Mouse (Mus musculus) kidney, embryonic 15.5 days (tissue): ENCODE results near the gene Grin2d. TPM values are rescaled to one million over a fixed set of nuclear protein-coding genes. Genes with fewer than 3 reads are reported as not detected.
"Not testable (repeated sequence)": the region's sequence is repeated elsewhere in the genome, so short reads cannot be mapped to it uniquely, and the experiment has no call there.

Experiments used
- ATAC-seq: fragments of 200-750 bp; cut with Nextera tagmentation; replicated peaks from 2 replicates; pipeline ENCODE4 v1.8.0; 2017; ENCODE audit warnings: moderate TSS enrichment; ENCODE audit not compliant: low FRiP score
- H3K27ac ChIP-seq: fragments of 300-500 bp; sonication (generic); 2 replicates; pipeline ENCODE4 v1.5.1; 2015; ENCODE audit warnings: mild to moderate bottlenecking, inconsistent platforms
- H3K27me3 ChIP-seq: fragments of 300-500 bp; sonication (generic); 2 replicates; pipeline ENCODE4 v1.6.1; 2015; ENCODE audit warnings: inconsistent platforms
- H3K36me3 ChIP-seq: fragments of 300-500 bp; sonication (generic); 2 replicates; pipeline ENCODE4 v1.6.1; 2015; ENCODE audit warnings: inconsistent platforms
- H3K4me1 ChIP-seq: fragments of 300-500 bp; sonication (generic); 2 replicates; pipeline ENCODE4 v1.6.1; 2015; ENCODE audit warnings: inconsistent platforms
- H3K4me2 ChIP-seq: fragments of 300-500 bp; sonication (generic); 2 replicates; pipeline ENCODE4 v1.6.1; 2015; ENCODE audit warnings: moderate library complexity, mild to moderate bottlenecking, inconsistent platforms
- H3K4me3 ChIP-seq: fragments of 300-500 bp; sonication (generic); replicated peaks from 2 replicates; pipeline ENCODE4 v1.5.1; 2015; ENCODE audit warnings: mild to moderate bottlenecking, inconsistent platforms
- H3K9ac ChIP-seq: fragments of 300-500 bp; sonication (generic); 2 replicates; pipeline ENCODE4 v1.6.1; 2015; ENCODE audit warnings: mild to moderate bottlenecking, inconsistent platforms
- H3K9me3 ChIP-seq: fragments of 300-500 bp; sonication (generic); replicated peaks from 2 replicates; pipeline ENCODE4 v1.6.1; 2016; ENCODE audit warnings: inconsistent platforms
- WGBS: fragments of 180-500 bp; shearing (Covaris S2); methylation state at CpG from one replicate; pipeline ENCODE4 v1.1.7; 2015; ENCODE audit warnings: mixed read lengths; 5-methylcytosine and 5-hydroxymethylcytosine counted together
- polyA plus RNA-seq: library from polyadenylated mRNA; unstranded; fragments of >200 nt; fragmentation: Nextera tagmentation; extraction: Ambion mirVana; gene quantifications from 2 replicates; pipeline ENCODE4 v1.2.1, GENCODE M21; 2015

Grin2d gene
- polyA plus RNA-seq, result 0.42 and 0.47 TPM in 2 replicates

DNA sequence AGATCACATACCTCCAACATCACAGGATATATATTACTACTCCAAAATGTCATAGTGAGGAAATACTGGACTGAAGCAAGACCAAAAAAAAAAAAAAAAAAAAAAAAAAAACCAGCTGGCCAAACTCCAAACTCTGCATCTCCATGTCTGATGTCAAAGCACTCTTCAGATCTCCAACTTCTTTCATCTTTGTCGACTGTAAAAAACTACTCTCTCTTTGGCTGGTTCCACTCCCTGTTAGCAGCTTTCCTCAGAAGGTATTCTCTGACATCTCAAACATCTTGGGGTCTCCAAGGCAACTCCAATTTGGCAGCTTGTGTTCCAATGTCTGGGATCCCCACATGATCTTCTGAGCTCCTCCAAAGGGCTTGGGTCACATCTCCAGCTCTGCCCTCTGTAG is at the start of gene Grin2d:
Gene Grin2d (minus strand): TSS at position 101 of the 400 bp plus-strand sequence.
- ATAC-seq, H3K4me3 ChIP-seq, H3K9me3 ChIP-seq, H3K4me2 ChIP-seq, H3K27ac ChIP-seq, H3K27me3 ChIP-seq, H3K9ac ChIP-seq: not testable (repeated sequence)
- H3K36me3 ChIP-seq, result peaks cover 94% of the 10 kb centered on the region
- 90% methylated on average over 1 of the region's 1 CpGs for WGBS
- peaks cover 22% of the 10 kb centered on the region for H3K4me1 ChIP-seq

DNA sequence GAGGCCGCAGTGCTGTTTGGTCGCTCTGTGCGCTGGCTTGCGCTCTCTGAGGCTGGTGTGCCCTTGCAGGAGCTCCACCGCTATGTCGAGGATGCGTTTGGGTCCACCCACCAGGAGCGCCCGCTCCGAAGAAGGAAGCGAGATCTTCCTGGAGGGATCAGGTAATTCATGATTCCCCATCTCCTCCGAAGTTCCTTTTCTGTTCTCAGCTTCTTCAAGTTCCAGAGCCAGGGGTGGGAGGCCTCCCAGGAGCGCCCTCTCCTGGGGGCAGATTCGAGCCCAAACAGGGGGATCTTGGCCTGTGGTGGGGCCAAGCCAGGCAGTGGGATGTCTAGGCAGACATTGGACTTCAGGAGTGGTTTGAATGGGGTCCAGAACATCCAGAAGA is 46.2 kb upstream of the Grin2d start:
- Histone ChIP-seq H3K4me1 (peaks cover 58% of the 10 kb centered on the region), H3K9ac (peak overlapping the region; percentile 40), H3K9me3 (no peaks in the 10 kb centered on the region), H3K4me3 (peak overlapping the region; percentile 50), H3K27ac (peak overlapping the region; percentile 98), H3K27me3 (no peaks in the 10 kb centered on the region), H3K4me2 (peak overlapping the region; percentile 73), H3K36me3 (no peaks in the 10 kb centered on the region)
- 10% methylated on average over 14 of the region's 14 CpGs for WGBS
- no peak; the same call in 1 of the 2 replicates for ATAC-seq

DNA sequence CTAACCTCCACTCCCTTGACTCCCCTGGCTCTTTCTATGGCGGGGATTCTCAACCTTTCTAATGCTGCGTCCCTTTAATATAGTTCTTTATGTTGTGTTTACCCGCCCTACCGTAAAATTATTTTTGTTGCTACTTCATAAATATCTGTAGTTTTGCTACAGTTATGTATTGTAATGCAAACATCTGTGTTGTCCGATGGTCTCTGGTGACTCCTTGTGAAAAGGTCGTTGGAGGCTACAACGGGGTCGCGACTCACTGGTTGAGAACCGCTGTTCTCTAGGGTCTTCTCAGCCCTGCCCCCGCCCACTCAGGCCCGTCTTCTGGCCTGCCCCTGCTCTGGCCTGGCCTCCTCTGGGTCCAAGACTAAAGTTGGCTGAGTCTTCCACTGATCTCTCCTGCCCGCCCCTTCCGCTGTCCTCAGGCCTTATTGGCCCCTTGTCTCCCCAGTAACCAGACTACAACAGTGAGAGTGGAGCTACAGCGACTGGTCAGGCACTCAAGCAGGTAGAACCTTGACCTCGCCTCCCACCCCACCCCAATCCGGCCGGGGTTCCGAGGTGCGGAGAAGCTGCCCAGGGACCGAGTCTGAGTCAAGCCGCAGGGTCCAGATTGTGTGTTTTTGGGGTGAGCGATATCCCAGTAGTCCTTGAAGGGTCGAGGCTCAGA is 45.7 kb upstream of the Grin2d start, which contains the start of gene Ccdc114:
Gene Ccdc114 (plus strand): TSS at position 311 of the 667 bp plus-strand sequence.
- peak within 1 kb of the TSS; percentile 98 for H3K27ac ChIP-seq
- peak; percentile 85 for ATAC-seq
- H3K4me3 ChIP-seq, result peak within 1 kb of the TSS; percentile 50
- peaks cover 58% of the 10 kb centered on the region for H3K4me1 ChIP-seq
- no peaks in the 10 kb centered on the region for H3K9me3 ChIP-seq
- H3K9ac ChIP-seq, result peak within 1 kb of the TSS; percentile 40
- H3K4me2 ChIP-seq, result peak within 1 kb of the TSS; percentile 73
- H3K27me3 ChIP-seq, result no peaks in the 10 kb centered on the region
- H3K36me3 ChIP-seq, result no peaks in the 10 kb centered on the region
- 3% methylated on average over 24 of the region's 24 CpGs for WGBS

DNA sequence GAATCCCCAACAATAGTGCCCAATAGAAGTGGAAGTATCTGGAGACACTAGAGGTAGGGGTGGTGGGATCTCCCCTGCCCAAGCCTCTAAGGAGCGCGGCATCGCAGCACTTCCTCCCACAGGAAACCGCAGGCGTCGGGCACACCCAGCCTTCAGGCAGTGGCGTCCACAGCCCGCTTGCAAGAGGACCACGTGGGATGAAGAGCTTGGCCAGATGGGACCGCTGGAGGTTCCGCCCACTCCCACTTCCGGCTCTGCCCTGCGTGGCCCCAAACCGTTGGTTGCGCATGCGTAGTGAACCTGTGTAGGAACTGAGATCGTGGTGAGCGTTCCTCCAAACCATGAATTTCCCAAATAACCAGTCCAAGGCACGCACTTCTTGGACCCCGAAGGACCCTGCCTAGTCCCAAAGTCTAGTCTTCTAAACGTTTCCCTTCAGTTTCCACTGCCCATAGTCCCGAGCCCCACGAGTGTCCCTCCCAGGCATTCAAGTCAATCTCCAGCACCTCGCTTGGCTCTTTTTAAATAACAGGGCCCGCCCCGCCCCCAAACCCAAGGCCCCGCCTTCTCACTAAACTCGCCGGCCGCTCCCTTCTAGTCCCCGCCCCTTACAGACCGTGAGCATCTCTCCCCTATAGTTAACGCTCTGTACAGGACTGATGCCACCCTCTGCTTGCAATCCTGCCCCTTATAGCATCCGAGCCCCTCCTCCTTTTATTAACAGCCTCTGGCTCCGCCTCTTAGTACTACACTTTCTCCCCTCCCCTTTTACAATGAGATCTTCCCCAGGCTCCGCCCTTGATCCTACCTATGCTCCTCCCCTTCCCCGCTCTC is 45.0 kb upstream of the Grin2d start:
- Histone ChIP-seq H3K9ac (peak overlapping the region; percentile 26), H3K4me3 (peak overlapping the region; percentile 50), H3K4me2 (peak overlapping the region; percentile 73), H3K27ac (peak overlapping the region; percentile 98), H3K36me3 (no peaks in the 10 kb centered on the region), H3K4me1 (peaks cover 59% of the 10 kb centered on the region), H3K9me3 (no peaks in the 10 kb centered on the region), H3K27me3 (no peaks in the 10 kb centered on the region)
- WGBS, result under 1% methylated on average over 37 of the region's 37 CpGs
- ATAC-seq, result peak; percentile 93

DNA sequence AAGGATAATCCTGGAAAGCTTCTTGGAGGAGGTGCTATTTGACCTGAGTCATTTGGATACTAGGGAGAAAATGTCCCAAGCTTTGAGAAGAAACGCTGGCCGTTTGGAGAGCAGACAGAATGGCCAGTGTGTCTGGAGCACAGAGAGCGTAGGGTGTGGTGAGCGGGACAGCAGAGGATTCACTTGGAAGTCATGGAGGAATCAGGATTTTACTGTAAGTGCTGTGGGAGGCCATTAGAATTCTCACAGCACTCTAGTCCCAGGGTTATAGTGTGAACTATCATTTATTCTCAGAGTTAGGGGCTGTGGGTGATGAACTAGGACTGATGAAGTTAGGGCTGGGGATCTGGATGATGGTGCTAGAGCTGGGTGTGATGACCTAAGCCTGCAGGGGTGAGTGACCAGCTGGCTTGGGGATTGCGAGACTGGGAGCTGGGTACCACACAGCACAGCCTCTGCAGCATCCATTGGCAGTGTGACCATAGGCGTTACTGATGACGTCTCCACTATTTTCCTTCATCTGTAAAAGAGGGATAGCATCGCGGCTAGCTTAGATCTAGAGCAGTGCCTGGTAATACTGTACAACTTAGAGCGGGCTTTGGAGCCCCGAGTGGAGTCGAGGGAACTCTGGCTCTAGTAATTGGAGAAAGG is 43.9 kb upstream of the Grin2d start:
- Histone ChIP-seq H3K27ac (peak overlapping the region; percentile 98), H3K4me3 (0 out of 2 replicates have a peak overlapping the region, but pooled peaks have one; percentile 50), H3K4me1 (peaks cover 69% of the 10 kb centered on the region), H3K9ac (no peak overlapping the region; the same call in 1 of the 2 replicates), H3K27me3 (no peaks in the 10 kb centered on the region), H3K4me2 (peak overlapping the region; percentile 73; the same call in 1 of the 2 replicates), H3K36me3 (no peaks in the 10 kb centered on the region), H3K9me3 (no peaks in the 10 kb centered on the region)
- ATAC-seq, result no peak
- 78% methylated on average over 12 of the region's 12 CpGs for WGBS

DNA sequence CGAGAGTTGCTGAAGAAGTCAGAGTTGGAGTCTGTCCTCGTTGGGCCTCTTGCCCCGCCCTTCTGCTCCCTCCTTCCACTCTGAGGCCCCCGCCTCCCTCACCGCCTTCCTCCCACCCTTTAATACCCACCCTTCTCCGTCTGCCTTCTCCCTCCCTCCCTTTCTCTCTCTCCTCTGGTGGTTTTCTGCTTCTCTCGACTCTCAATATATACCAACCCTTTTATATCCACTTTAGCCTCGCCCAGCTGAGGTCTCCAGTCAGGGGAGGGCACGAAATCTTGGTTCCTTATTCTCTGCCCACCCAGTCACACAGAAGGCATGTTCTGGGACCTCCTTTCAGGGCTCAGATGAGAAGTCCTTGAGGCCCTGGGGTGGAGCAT is 43.1 kb upstream of the Grin2d start, which contains the start of gene Emp3:
Gene Emp3 (minus strand): TSS at position 163 of the 380 bp plus-strand sequence.
- H3K4me2 ChIP-seq, result peak within 1 kb of the TSS; percentile 73
- peaks cover 77% of the 10 kb centered on the region for H3K4me1 ChIP-seq
- H3K27me3 ChIP-seq, result no peaks in the 10 kb centered on the region
- 17% methylated on average over 9 of the region's 9 CpGs for WGBS
- no peaks in the 10 kb centered on the region for H3K9me3 ChIP-seq
- H3K4me3 ChIP-seq, result peak within 1 kb of the TSS; percentile 50
- ATAC-seq, result no peak
- H3K27ac ChIP-seq, result peak within 1 kb of the TSS; percentile 98
- no peaks in the 10 kb centered on the region for H3K36me3 ChIP-seq
- peak within 1 kb of the TSS; percentile 43 for H3K9ac ChIP-seq

DNA sequence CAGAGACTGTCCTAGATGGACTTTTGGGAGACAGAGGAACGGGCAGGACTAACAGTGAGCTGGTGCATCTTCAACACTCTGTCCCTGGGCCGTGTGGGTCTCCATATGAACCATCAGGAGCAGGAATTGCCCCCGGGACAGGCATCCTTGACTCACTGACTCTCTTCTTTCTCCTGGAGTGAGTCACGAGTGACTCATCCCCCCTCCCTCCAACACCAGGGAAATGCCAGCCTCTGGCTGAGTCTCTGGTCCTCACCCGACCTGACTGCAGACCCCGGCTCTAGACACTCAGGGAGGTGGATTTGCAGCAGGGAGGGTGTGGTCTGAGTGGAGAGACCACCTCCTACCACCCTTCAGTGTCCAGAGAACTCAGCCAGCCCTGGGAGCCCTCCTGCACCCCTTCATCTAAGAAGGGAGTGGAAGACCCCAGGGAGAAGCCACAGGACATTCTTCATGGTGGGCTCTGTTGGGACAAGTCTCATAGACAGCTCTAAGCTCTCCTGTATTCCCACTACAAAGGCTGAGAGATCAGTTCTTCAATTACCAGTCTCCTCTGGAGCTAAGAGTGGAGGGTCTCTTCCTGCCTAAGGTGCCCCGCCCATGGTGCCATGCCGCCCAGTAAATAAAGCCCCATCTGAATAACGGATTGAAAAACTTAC is 42.5 kb upstream of the Grin2d start:
- Histone ChIP-seq H3K9ac (peak overlapping the region; percentile 43), H3K36me3 (no peaks in the 10 kb centered on the region), H3K9me3 (no peaks in the 10 kb centered on the region), H3K4me1 (peaks cover 83% of the 10 kb centered on the region), H3K27ac (peak overlapping the region; percentile 98), H3K4me2 (peak overlapping the region; percentile 57), H3K4me3 (peak overlapping the region; percentile 47), H3K27me3 (no peaks in the 10 kb centered on the region)
- 23% methylated on average over 9 of the region's 9 CpGs for WGBS
- no peak for ATAC-seq

DNA sequence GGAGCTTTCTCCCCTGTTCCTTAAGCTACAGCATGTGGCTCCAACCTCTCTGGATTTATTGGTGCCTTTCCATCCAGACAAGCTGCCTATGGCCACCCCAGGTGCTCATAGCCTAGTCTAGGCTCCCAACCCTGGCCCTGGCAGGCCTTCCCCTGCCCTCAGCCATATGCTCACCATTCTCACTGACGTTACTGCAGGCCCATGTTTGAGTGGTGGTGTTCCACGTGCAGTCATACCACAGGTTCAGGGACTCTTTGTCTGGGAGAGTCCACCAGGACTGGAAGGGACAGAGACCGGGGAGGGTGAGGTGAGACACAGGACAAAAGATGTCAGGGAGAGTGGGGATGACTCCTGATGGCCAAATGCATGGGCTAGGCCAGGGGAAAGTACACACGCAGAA is 41.6 kb upstream of the Grin2d start:
- H3K4me1 ChIP-seq, result peaks cover 89% of the 10 kb centered on the region
- H3K36me3 ChIP-seq, result no peaks in the 10 kb centered on the region
- peak overlapping the region; percentile 98 for H3K27ac ChIP-seq
- H3K4me3 ChIP-seq, result peak overlapping the region; percentile 47
- peak overlapping the region; percentile 57 for H3K4me2 ChIP-seq
- no peak for ATAC-seq
- WGBS, result 66% methylated on average over 4 of the region's 4 CpGs
- peak overlapping the region; percentile 43 for H3K9ac ChIP-seq
- no peaks in the 10 kb centered on the region for H3K9me3 ChIP-seq
- no peaks in the 10 kb centered on the region for H3K27me3 ChIP-seq

DNA sequence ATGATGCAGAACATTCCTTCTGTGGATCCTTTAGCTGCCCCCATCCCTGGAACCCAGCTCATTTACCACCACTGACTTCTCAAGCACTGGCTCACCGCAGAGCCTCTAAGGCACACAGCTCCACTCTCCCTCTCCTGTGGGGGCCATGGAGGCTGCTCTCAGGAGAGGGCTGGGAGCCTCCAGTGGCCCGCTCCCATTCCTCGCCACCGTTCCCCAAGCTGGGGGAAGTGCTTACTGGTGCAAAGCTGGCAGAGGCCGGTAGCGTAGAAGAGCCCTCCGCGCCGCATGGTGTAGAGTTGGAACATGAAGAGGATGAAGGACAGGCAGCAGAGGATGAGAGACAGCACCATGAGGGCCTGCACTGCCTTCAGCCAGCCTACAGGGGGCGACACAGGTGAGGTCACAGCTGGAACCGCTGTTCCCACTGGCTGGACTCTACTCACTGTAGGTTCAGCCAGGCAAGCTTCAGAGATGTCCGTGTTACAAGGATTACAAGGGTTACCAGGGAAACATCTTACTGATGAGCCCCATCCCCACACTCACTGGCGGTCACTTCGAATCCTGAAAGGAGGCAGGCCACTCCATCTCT is 41.0 kb upstream of the Grin2d start:
- H3K4me2 ChIP-seq, result peak overlapping the region; percentile 57
- no peaks in the 10 kb centered on the region for H3K27me3 ChIP-seq
- H3K9me3 ChIP-seq, result no peaks in the 10 kb centered on the region
- peaks cover 86% of the 10 kb centered on the region for H3K4me1 ChIP-seq
- H3K27ac ChIP-seq, result peak overlapping the region; percentile 98
- no peaks in the 10 kb centered on the region for H3K36me3 ChIP-seq
- H3K9ac ChIP-seq, result no peak overlapping the region
- no peak for ATAC-seq
- WGBS, result 70% methylated on average over 14 of the region's 14 CpGs
- H3K4me3 ChIP-seq, result peak overlapping the region; percentile 47

DNA sequence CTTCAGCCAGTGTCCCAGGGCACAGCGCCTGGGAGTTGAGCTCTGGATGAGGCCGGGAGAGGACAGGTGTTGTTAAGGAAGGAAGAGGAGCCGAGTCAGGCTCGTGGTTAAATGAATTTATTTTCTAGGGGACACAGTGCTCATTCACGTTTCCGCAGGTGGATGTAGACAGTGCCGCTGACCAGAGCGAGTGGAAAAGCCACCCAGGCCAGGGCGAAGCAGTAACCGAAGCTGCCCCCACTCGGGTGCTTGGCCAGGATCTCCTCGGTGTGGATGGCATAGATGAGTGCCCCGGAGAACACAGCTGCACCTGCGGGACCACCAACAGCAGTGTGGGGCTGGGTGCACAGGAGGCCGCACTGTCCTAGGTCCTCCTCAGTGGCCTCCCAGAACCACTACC is 39.7 kb upstream of the Grin2d start:
- no peaks in the 10 kb centered on the region for H3K36me3 ChIP-seq
- peak overlapping the region; percentile 56 for H3K4me2 ChIP-seq
- H3K9ac ChIP-seq, result no peak overlapping the region
- H3K27me3 ChIP-seq, result no peaks in the 10 kb centered on the region
- no peak for ATAC-seq
- peaks cover 79% of the 10 kb centered on the region for H3K4me1 ChIP-seq
- H3K27ac ChIP-seq, result peak overlapping the region; percentile 93
- 73% methylated on average over 15 of the region's 15 CpGs for WGBS
- no peaks in the 10 kb centered on the region for H3K9me3 ChIP-seq
- no peak overlapping the region for H3K4me3 ChIP-seq
